Mouse (Mus musculus) MEL (cell line): ENCODE results near the gene Tex9.

Experiments
- CHD2 ChIP-seq: IDR thresholded peaks from 2 replicates; pipeline ENCODE4 v1.6.1; 2011; ENCODE audit warnings: low read length, improper control_type of control experiment
- CTCF ChIP-seq, 3 experiments: IDR thresholded peaks in 2 of 3; conservative IDR thresholded peaks in 1 of 3; 2 replicates each; pipeline ENCODE4 v1.5.1; 2011 to 2012; ENCODE audit warnings: low read length in 3 of 3, low read depth in 2 of 3, mild to moderate bottlenecking in 2 of 3, improper control_type of control experiment in 1 of 3, inconsistent platforms in 1 of 3, mixed read lengths in 1 of 3, moderate library complexity in 1 of 3; ENCODE audit not compliant: control insufficient read depth in 1 of 3, insufficient read depth in 1 of 3, poor library complexity in 1 of 3, severe bottlenecking in 1 of 3
- KAT2A ChIP-seq: conservative IDR thresholded peaks from 2 replicates; pipeline ENCODE4 v1.6.1; 2012; ENCODE audit warnings: low read depth, low read length, improper control_type of control experiment, inconsistent platforms
- MAZ ChIP-seq: IDR thresholded peaks from 2 replicates; pipeline ENCODE4 v1.6.1; 2012; ENCODE audit warnings: low read depth, mild to moderate bottlenecking, inconsistent platforms, low read length, improper control_type of control experiment
- MYC ChIP-seq: IDR thresholded peaks from 2 replicates; pipeline ENCODE4 v1.6.1; 2011; ENCODE audit warnings: low read depth, mild to moderate bottlenecking, low read length, improper control_type of control experiment, moderate library complexity
- POLR2A ChIP-seq, 2 experiments: IDR thresholded peaks; 2 replicates each; pipeline ENCODE4 v1.6.1; 2011 to 2012; ENCODE audit warnings: low read length in 2 of 2, mild to moderate bottlenecking in 2 of 2, control low read depth in 1 of 2, improper control_type of control experiment in 1 of 2, low read depth in 1 of 2, moderate library complexity in 1 of 2; ENCODE audit not compliant: control insufficient read depth in 1 of 2, insufficient read depth in 1 of 2, poor library complexity in 1 of 2
- TAL1 ChIP-seq: IDR thresholded peaks from 2 replicates; pipeline ENCODE4 v1.6.1; 2012; ENCODE audit warnings: mild to moderate bottlenecking, inconsistent platforms, low read length, moderate library complexity, mixed read lengths
- USF1 ChIP-seq: IDR thresholded peaks from 2 replicates; pipeline ENCODE4 v1.6.1; 2014; ENCODE audit warnings: low read depth, mild to moderate bottlenecking, inconsistent platforms, low read length, improper control_type of control experiment, moderate library complexity
- ZKSCAN1 ChIP-seq: IDR thresholded peaks from 2 replicates; pipeline ENCODE4 v1.6.1; 2012; ENCODE audit warnings: low read depth, mild to moderate bottlenecking, inconsistent platforms, low read length, improper control_type of control experiment, moderate library complexity

DNA sequence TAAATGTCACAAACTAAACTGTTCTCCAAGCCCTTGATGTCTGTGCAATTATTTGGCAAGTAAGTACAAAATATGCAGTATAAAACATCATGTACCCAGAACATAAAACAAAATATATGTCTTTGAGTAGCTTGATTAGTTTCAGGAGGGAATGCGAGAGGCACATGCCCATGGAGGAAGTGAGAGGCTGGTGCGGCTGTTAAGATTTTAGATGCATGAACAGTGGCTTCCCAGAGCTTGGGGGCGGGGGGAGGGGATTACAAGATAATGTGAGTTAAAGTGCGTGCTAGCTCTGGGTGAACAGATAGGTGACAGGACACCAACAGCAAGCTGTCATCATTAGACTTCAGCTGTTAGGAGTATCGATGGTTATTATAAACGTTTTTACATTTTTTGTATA is 40.9 kb downstream of the Tex9 start:
- TF ChIP-seq CHD2 (no peak), CTCF (IDR thresholded peaks at IDR 0.05 in 2 of 3, conservative IDR thresholded peaks at IDR 0.05 in 1 of 3; ENCODE audit: control insufficient read depth in 1 of 3, insufficient read depth in 1 of 3, low read depth in 2 of 3, low read length in 3 of 3, poor library complexity in 1 of 3, severe bottlenecking in 1 of 3) (no peak), POLR2A (IDR thresholded peaks at IDR 0.05; ENCODE audit: control insufficient read depth in 1 of 2, insufficient read depth in 1 of 2, low read depth in 1 of 2, low read length in 2 of 2, poor library complexity in 1 of 2) (no peak), ZKSCAN1 (no peak), TAL1 (no peak), KAT2A (no peak), MAZ (no peak), MYC (0 out of 2 replicates have a peak, but pooled peaks have one; percentile 50), USF1 (no peak; the same call in 1 of the 2 replicates)
